ENCODE assay signal across 16 mouse cellular contexts in genomic region chr6:120505531-120505930, GRCm38 (mm10). TPM values are rescaled to one million over a fixed set of nuclear protein-coding genes. Genes with fewer than 3 reads are reported as not detected.
A peak's percentile ranks its signal among the peaks of the same experiment; 100 is the strongest.
DNase-seq lines count a peak whose midpoint lies in the region; ATAC-seq lines count a peak whose summit lies in the region.
"Had no signal": no experiment of that assay in that cellular context is flagged by ENCODE, and none has a peak within 500 bp of the region (broad histone marks: within the 10 kb centered on the region; RNA-seq: fewer than 3 reads in every experiment).

No protein-coding gene starts in this region.

- H3K27ac ChIP-seq in embryonic facial prominence, embryonic 11.5 days (replicated peaks; ENCODE audit: low read depth, low read length): no peak overlapping the region
- H3K27ac ChIP-seq in embryonic facial prominence, embryonic 10.5 days (replicated peaks): no peak overlapping the region
- H3K27ac ChIP-seq: embryonic facial prominence, embryonic 15.5 days; heart, embryonic 13.5 days; liver, embryonic 13.5 days; stomach, embryonic 15.5 days had no signal

- H3K4me3 ChIP-seq in embryonic facial prominence, embryonic 11.5 days (ENCODE audit: low read depth, low read length): no peak overlapping the region
- H3K4me3 ChIP-seq in embryonic facial prominence, embryonic 10.5 days: no peak overlapping the region
- H3K4me3 ChIP-seq: embryonic facial prominence, embryonic 15.5 days; heart, embryonic 13.5 days; liver, embryonic 13.5 days; stomach, embryonic 15.5 days had no signal

- peak; percentile 11 for DNase-seq in embryonic facial prominence, embryonic 11.5 days (ENCODE audit: low spot score)
- DNase-seq in embryonic facial prominence, embryonic 10.5 days (ENCODE audit: low spot score): no peak
- peak; percentile 17 for DNase-seq in kidney, adult 9 months
- no peak for DNase-seq in kidney, adult 8-10 months
- peak; percentile 55 for DNase-seq in right cerebral cortex, postnatal 4 days
- DNase-seq in right cerebral cortex, postnatal 10 days (ENCODE audit: low spot score in 2 of 2): no peak
- no peak for DNase-seq in spleen, adult 18-20 months
- DNase-seq in frontal cortex, postnatal 10 days (ENCODE audit: low spot score in 2 of 2): no peak
- DNase-seq: cerebellum, adult 11-12 months; liver, embryonic 13.5 days; lung, postnatal 14 days; thymus, postnatal 36 days had no signal

- no peaks in the 10 kb centered on the region for H3K4me1 ChIP-seq in embryonic facial prominence, embryonic 11.5 days (ENCODE audit: control insufficient read depth, insufficient read depth, low read length)
- peaks cover 5% of the 10 kb centered on the region; the same call in 1 of the 2 replicates for H3K4me1 ChIP-seq in embryonic facial prominence, embryonic 10.5 days
- H3K4me1 ChIP-seq: embryonic facial prominence, embryonic 15.5 days; stomach, embryonic 15.5 days had no signal

- no peaks in the 10 kb centered on the region; the same call in 1 of the 2 replicates for H3K36me3 ChIP-seq in embryonic facial prominence, embryonic 11.5 days (replicated peaks; ENCODE audit: control insufficient read depth, insufficient read depth, low read depth, low read length)
- peaks cover 33% of the 10 kb centered on the region for H3K36me3 ChIP-seq in embryonic facial prominence, embryonic 10.5 days (replicated peaks)
- H3K36me3 ChIP-seq: stomach, embryonic 15.5 days had no signal

- no peak for ATAC-seq in embryonic facial prominence, embryonic 11.5 days (replicated peaks; ENCODE audit: insufficient number of reproducible peaks, low FRiP score, low TSS enrichment, low read depth)
- ATAC-seq: intestine, postnatal 0 days had no signal

- H3K9me3 ChIP-seq in embryonic facial prominence, embryonic 11.5 days (replicated peaks; ENCODE audit: control insufficient read depth, low read length): no peaks in the 10 kb centered on the region
- H3K9me3 ChIP-seq in embryonic facial prominence, embryonic 10.5 days: peaks cover 2% of the 10 kb centered on the region; the same call in 1 of the 2 replicates
- H3K9me3 ChIP-seq: embryonic facial prominence, embryonic 15.5 days; stomach, embryonic 15.5 days had no signal

- H3K4me2 ChIP-seq in embryonic facial prominence, embryonic 11.5 days (ENCODE audit: low read depth, low read length): no peak overlapping the region
- H3K4me2 ChIP-seq: embryonic facial prominence, embryonic 15.5 days; heart, embryonic 13.5 days; liver, embryonic 13.5 days; stomach, embryonic 15.5 days had no signal

- no peak overlapping the region for H3K9ac ChIP-seq in embryonic facial prominence, embryonic 11.5 days (replicated peaks; ENCODE audit: low read length)
- H3K9ac ChIP-seq: embryonic facial prominence, embryonic 15.5 days; heart, embryonic 13.5 days; liver, embryonic 13.5 days; stomach, embryonic 15.5 days had no signal

- no peaks in the 10 kb centered on the region for H3K27me3 ChIP-seq in embryonic facial prominence, embryonic 11.5 days (ENCODE audit: control insufficient read depth, insufficient read depth, low read length)
- H3K27me3 ChIP-seq in embryonic facial prominence, embryonic 10.5 days (replicated peaks; ENCODE audit: low read depth, poor library complexity, severe bottlenecking): no peaks in the 10 kb centered on the region
- H3K27me3 ChIP-seq: embryonic facial prominence, embryonic 15.5 days; heart, embryonic 13.5 days; liver, embryonic 13.5 days; stomach, embryonic 15.5 days had no signal

- 67% methylated on average over 4 of the region's 4 CpGs for WGBS in embryonic facial prominence, embryonic 11.5 days
- WGBS in embryonic facial prominence, embryonic 10.5 days: 75% methylated on average over 4 of the region's 4 CpGs

RNA-seq across cellular contexts. Expression of gene Tmem121b, which starts 11.9 kb away (rescaled TPM):
- 0.38 and 0.41 TPM in 2 replicates for polyA plus RNA-seq in embryonic facial prominence, embryonic 11.5 days (2014; fragmentation: Nextera tagmentation; extraction: Ambion mirVana)
- polyA plus RNA-seq in embryonic facial prominence, embryonic 10.5 days (2016; fragmentation: Nextera tagmentation; extraction: Ambion mirVana): 0.18 and 0.25 TPM in 2 replicates
- polyA plus RNA-seq: liver, embryonic 13.5 days had no signal

RNA-seq across cellular contexts. Expression of gene Hdhd5, which starts 25.6 kb away (rescaled TPM):
- 13.3 and 14.2 TPM in 2 replicates for polyA plus RNA-seq in embryonic facial prominence, embryonic 11.5 days (2014; fragmentation: Nextera tagmentation; extraction: Ambion mirVana)
- 22.9 and 24.0 TPM in 2 replicates for polyA plus RNA-seq in embryonic facial prominence, embryonic 10.5 days (2016; fragmentation: Nextera tagmentation; extraction: Ambion mirVana)

RNA-seq across cellular contexts. Expression of gene Il17ra, which starts 42.5 kb away (rescaled TPM):
- 1.9 and 2.0 TPM in 2 replicates for polyA plus RNA-seq in embryonic facial prominence, embryonic 11.5 days (2014; fragmentation: Nextera tagmentation; extraction: Ambion mirVana)
- 3.1 and 3.7 TPM in 2 replicates for polyA plus RNA-seq in embryonic facial prominence, embryonic 10.5 days (2016; fragmentation: Nextera tagmentation; extraction: Ambion mirVana)

Comparison
In these comparisons a context has a peak if more than half of its experiments do, and no peak if none do; other contexts are left out.
1. DNase-seq: peak in embryonic facial prominence, embryonic 11.5 days (single experiment), kidney, adult 9 months (single experiment) and right cerebral cortex, postnatal 4 days (single experiment); none in embryonic facial prominence, embryonic 10.5 days (single experiment), kidney, adult 8-10 months (0 of 2), right cerebral cortex, postnatal 10 days (0 of 2), spleen, adult 18-20 months (0 of 2) and frontal cortex, postnatal 10 days (0 of 2).